Mouse (Mus musculus) embryonic facial prominence, embryonic 13.5 days (tissue): Measurements from ENCODE around the gene Nphs1. TPM values are rescaled to one million over a fixed set of nuclear protein-coding genes. Genes with fewer than 3 reads are reported as not detected.

Experiments
- ATAC-seq: fragments of 200-750 bp; cut with Nextera tagmentation; 2 replicates; pipeline ENCODE4 v1.8.0; 2017; ENCODE audit warnings: low read depth; ENCODE audit not compliant: insufficient number of reproducible peaks, insufficient read depth, low FRiP score, low TSS enrichment
- H3K27ac ChIP-seq: fragments of 300-500 bp; sonication (generic); 2 replicates; pipeline ENCODE4 v1.5.1; 2015; ENCODE audit warnings: moderate library complexity, mild to moderate bottlenecking, inconsistent platforms
- H3K27me3 ChIP-seq: fragments of 300-500 bp; sonication (generic); 2 replicates; pipeline ENCODE4 v1.6.1; 2015; ENCODE audit warnings: mild to moderate bottlenecking, inconsistent platforms
- H3K36me3 ChIP-seq: fragments of 300-500 bp; sonication (generic); 2 replicates; pipeline ENCODE4 v1.6.1; 2015; ENCODE audit warnings: mild to moderate bottlenecking, inconsistent platforms
- H3K4me1 ChIP-seq: fragments of 300-500 bp; sonication (generic); 2 replicates; pipeline ENCODE4 v1.6.1; 2015; ENCODE audit warnings: inconsistent platforms
- H3K4me2 ChIP-seq: fragments of 300-500 bp; sonication (generic); 2 replicates; pipeline ENCODE4 v1.6.1; 2015; ENCODE audit warnings: moderate library complexity, mild to moderate bottlenecking, inconsistent platforms
- H3K4me3 ChIP-seq: fragments of 300-500 bp; sonication (generic); 2 replicates; pipeline ENCODE4 v1.5.1; 2015; ENCODE audit warnings: mild to moderate bottlenecking, inconsistent platforms
- H3K9ac ChIP-seq: fragments of 300-500 bp; sonication (generic); 2 replicates; pipeline ENCODE4 v1.6.1; 2015; ENCODE audit warnings: mild to moderate bottlenecking, inconsistent platforms
- H3K9me3 ChIP-seq: fragments of 300-500 bp; sonication (generic); 2 replicates; pipeline ENCODE4 v1.6.1; 2016; ENCODE audit warnings: inconsistent platforms
- WGBS: fragments of 180-500 bp; shearing (Covaris S2); methylation state at CpG from one replicate; pipeline ENCODE4 v1.1.7; 2015; ENCODE audit warnings: mixed read lengths; 5-methylcytosine and 5-hydroxymethylcytosine counted together
- polyA plus RNA-seq: library from polyadenylated mRNA; unstranded; fragments of >200 nt; fragmentation: Nextera tagmentation; extraction: Ambion mirVana; gene quantifications from 2 replicates; pipeline ENCODE4 v1.2.1, GENCODE M21; 2015

Nphs1 gene
- polyA plus RNA-seq, 1 experiment from 2014 or later = 0.13 TPM

GRCm38 (mm10) chr7:30531291-30531815, 73.2 kb downstream of the Nphs1 start:
- 71% methylated on average over 9 of the region's 9 CpGs for WGBS
- H3K36me3 ChIP-seq = peaks cover 57% of the 10 kb centered on the region

GRCm38 (mm10) chr7:30532931-30533330, 74.8 kb downstream of the Nphs1 start:
- Histone ChIP-seq H3K4me3 (no peak overlapping the region; the same call in 1 of the 2 replicates), H3K4me1 (peaks cover 34% of the 10 kb centered on the region), H3K9ac (peak overlapping the region; percentile 78), H3K4me2 (peak overlapping the region; percentile 76), H3K36me3 (peaks cover 43% of the 10 kb centered on the region), H3K27me3 (no peaks in the 10 kb centered on the region), H3K27ac (no peak overlapping the region), H3K9me3 (no peaks in the 10 kb centered on the region)
- 19% methylated on average over 8 of the region's 8 CpGs for WGBS
- ATAC-seq = no peak

More at GRCm38 (mm10) chr7:30531291-30531815, 73.2 kb downstream of the Nphs1 start:
- Histone ChIP-seq H3K27ac (no peak overlapping the region), H3K4me2 (no peak overlapping the region), H3K9ac (peak overlapping the region; percentile 78), H3K4me1 (peaks cover 42% of the 10 kb centered on the region), H3K27me3 (no peaks in the 10 kb centered on the region), H3K9me3 (no peaks in the 10 kb centered on the region), H3K4me3 (no peak overlapping the region)
- ATAC-seq = no peak

- peak overlapping the region; percentile 78 for H3K9ac ChIP-seq
- H3K27ac ChIP-seq = peak overlapping the region; percentile 71
- 6% methylated on average over 25 of the region's 26 CpGs for WGBS
- no peaks in the 10 kb centered on the region for H3K27me3 ChIP-seq
- peak overlapping the region; percentile 70 for H3K4me3 ChIP-seq
- H3K4me2 ChIP-seq = peak overlapping the region; percentile 76
- H3K9me3 ChIP-seq = no peaks in the 10 kb centered on the region
- H3K36me3 ChIP-seq = peaks cover 40% of the 10 kb centered on the region
- H3K4me1 ChIP-seq = peaks cover 34% of the 10 kb centered on the region
- ATAC-seq = no peak
Measured at GRCm38 (mm10) chr7:30533941-30534632, 76.0 kb downstream of the Nphs1 start.

GRCm38 (mm10) chr7:30534633-30535577, 76.8 kb downstream of the Nphs1 start, which contains the start of gene Arhgap33:
Gene Arhgap33 (minus strand): TSS chr7:30535060.
- 2% methylated on average over 43 of the region's 84 CpGs for WGBS
- Histone ChIP-seq H3K36me3 (peaks cover 40% of the 10 kb centered on the region), H3K4me3 (peak within 1 kb of the TSS; percentile 70), H3K27me3 (no peaks in the 10 kb centered on the region), H3K27ac (peak within 1 kb of the TSS; percentile 71), H3K4me1 (peaks cover 34% of the 10 kb centered on the region), H3K9me3 (no peaks in the 10 kb centered on the region), H3K9ac (peak within 1 kb of the TSS; percentile 78), H3K4me2 (peak within 1 kb of the TSS; percentile 76)
- ATAC-seq = peak; percentile 87

Other genes with a start within 250 kb of the Nphs1 start
- 180 and 201 TPM in 2 replicates for gene Polr2i, start 226.4 kb upstream of the Nphs1 start, polyA plus RNA-seq
- gene Tbcb, start 226.0 kb upstream of the Nphs1 start, polyA plus RNA-seq = 213 and 214 TPM in 2 replicates
- gene Ovol3, start 222.6 kb upstream of the Nphs1 start, polyA plus RNA-seq = 0.30 TPM in 1 of 2 replicates, not detected in the other
- gene Thap8, start 178.2 kb upstream of the Nphs1 start, polyA plus RNA-seq = 0.15 and 0.59 TPM in 2 replicates
- 6.4 and 8.3 TPM in 2 replicates for gene Wdr62, start 177.9 kb upstream of the Nphs1 start, polyA plus RNA-seq
- gene Clip3, start 166.6 kb upstream of the Nphs1 start, polyA plus RNA-seq = 60.7 and 61.0 TPM in 2 replicates
- 91.8 and 104 TPM in 2 replicates for gene Alkbh6, start 149.6 kb upstream of the Nphs1 start, polyA plus RNA-seq
- gene Syne4, start 143.5 kb upstream of the Nphs1 start, polyA plus RNA-seq = 54.6 and 59.4 TPM in 2 replicates
- 5.1 TPM in 1 of 2 replicates, not detected in the other for gene E130208F15Rik, start 136.6 kb upstream of the Nphs1 start, polyA plus RNA-seq
- 19.2 and 22.5 TPM in 2 replicates for gene Sdhaf1, start 134.4 kb upstream of the Nphs1 start, polyA plus RNA-seq
- 5.8 and 7.5 TPM in 2 replicates for gene Lrfn3, start 95.5 kb upstream of the Nphs1 start, polyA plus RNA-seq
- 38.9 and 40.9 TPM in 2 replicates for gene Tyrobp, start 44.6 kb upstream of the Nphs1 start, polyA plus RNA-seq
- 0.72 and 0.91 TPM in 2 replicates for gene Hcst, start 38.5 kb upstream of the Nphs1 start, polyA plus RNA-seq
- 1.8 and 2.5 TPM in 2 replicates for gene Nfkbid, start 36.6 kb upstream of the Nphs1 start, polyA plus RNA-seq
- 53.4 and 54.1 TPM in 2 replicates for gene Aplp1, start 12.8 kb upstream of the Nphs1 start, polyA plus RNA-seq
- 0.17 and 0.52 TPM in 2 replicates for gene Kirrel2, start 625 bp upstream of the Nphs1 start, polyA plus RNA-seq
- gene Prodh2, start 35.3 kb downstream of the Nphs1 start, polyA plus RNA-seq = 0.73 TPM in 1 of 2 replicates, not detected in the other
- gene Arhgap33, start 76.7 kb downstream of the Nphs1 start, polyA plus RNA-seq = 16.4 and 17.5 TPM in 2 replicates
- gene Hspb6, start 93.9 kb downstream of the Nphs1 start, polyA plus RNA-seq = 16.5 and 21.0 TPM in 2 replicates
- gene Proser3, start 94.0 kb downstream of the Nphs1 start, polyA plus RNA-seq = 15.8 and 17.4 TPM in 2 replicates
- 44.1 and 47.7 TPM in 2 replicates for gene Lin37, start 101.5 kb downstream of the Nphs1 start, polyA plus RNA-seq
- 97.0 and 104 TPM in 2 replicates for gene U2af1l4, start 105.0 kb downstream of the Nphs1 start, polyA plus RNA-seq
- 14.9 and 15.4 TPM in 2 replicates for gene Gm49396, start 105.0 kb downstream of the Nphs1 start, polyA plus RNA-seq
- gene Psenen, start 105.3 kb downstream of the Nphs1 start, polyA plus RNA-seq = 131 and 138 TPM in 2 replicates
- gene Igflr1, start 107.1 kb downstream of the Nphs1 start, polyA plus RNA-seq = 4.3 and 4.8 TPM in 2 replicates
- gene Kmt2b, start 130.4 kb downstream of the Nphs1 start, polyA plus RNA-seq = 9.3 and 13.8 TPM in 2 replicates
- 0.27 and 0.29 TPM in 2 replicates for gene Zbtb32, start 140.6 kb downstream of the Nphs1 start, polyA plus RNA-seq
- gene Upk1a, start 154.5 kb downstream of the Nphs1 start, polyA plus RNA-seq = 0.28 and 0.55 TPM in 2 replicates
- gene Cox6b1, start 167.8 kb downstream of the Nphs1 start, polyA plus RNA-seq = 818 and 841 TPM in 2 replicates
- gene Etv2, start 177.5 kb downstream of the Nphs1 start, polyA plus RNA-seq = not detected in 2 replicates
- 128 and 139 TPM in 2 replicates for gene Rbm42, start 192.0 kb downstream of the Nphs1 start, polyA plus RNA-seq
- gene Haus5, start 206.7 kb downstream of the Nphs1 start, polyA plus RNA-seq = 51.0 and 51.3 TPM in 2 replicates
- not detected in 2 replicates for gene Pmis2, start 213.3 kb downstream of the Nphs1 start, polyA plus RNA-seq
- not detected in 2 replicates for gene 2200002J24Rik, start 240.6 kb downstream of the Nphs1 start, polyA plus RNA-seq